Mouse (Mus musculus) heart, postnatal 0 days (tissue): ENCODE results near the gene Mcoln3.

Experiments
- CTCF ChIP-seq: IDR thresholded peaks from 2 replicates; pipeline ENCODE4 v1.5.1; 2016; ENCODE audit warnings: antibody characterized with exemption, control low read depth, low read depth
- EP300 ChIP-seq: IDR thresholded peaks from 2 replicates; pipeline ENCODE4 v1.6.1; 2016; ENCODE audit warnings: antibody characterized with exemption, low read depth

DNA sequence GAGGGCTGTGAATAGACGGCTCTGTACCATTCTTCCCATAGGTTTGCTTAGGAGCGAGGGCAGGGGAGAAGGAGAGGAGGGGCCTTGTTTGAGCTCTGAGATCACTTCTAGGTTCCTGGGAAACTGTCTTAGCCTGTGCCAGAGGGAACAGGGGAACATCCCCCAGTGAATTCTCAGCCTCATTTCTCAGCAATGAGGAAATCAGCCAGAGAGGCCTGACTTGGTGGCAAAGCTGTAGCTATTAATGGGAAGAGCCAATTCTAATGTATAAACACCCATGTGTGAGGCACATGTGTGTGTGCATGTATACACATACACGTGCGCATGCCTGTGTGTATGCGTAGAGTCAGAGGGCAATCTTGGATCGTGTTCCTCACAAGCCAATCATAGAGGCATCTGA, 6.3 kb upstream of the Mcoln3 start:
- no peak for TF ChIP-seq EP300
- TF ChIP-seq CTCF: no peak
